Mouse (Mus musculus) intestine, embryonic 16.5 days (tissue): ENCODE data around the gene Efemp2. TPM values are rescaled to one million over a fixed set of nuclear protein-coding genes. Genes with fewer than 3 reads are reported as not detected.

Experiments used
- ATAC-seq: fragments of 200-750 bp; cut with Nextera tagmentation; 2 replicates; pipeline ENCODE4 v1.8.0; 2017; ENCODE audit warnings: moderate TSS enrichment, moderate library complexity
- H3K27ac ChIP-seq: fragments of 300-500 bp; sonication (generic); 2 replicates; pipeline ENCODE4 v1.5.1; 2014; ENCODE audit warnings: mild to moderate bottlenecking, low read length
- H3K27me3 ChIP-seq: fragments of 300-500 bp; sonication (generic); replicated peaks from 2 replicates; pipeline ENCODE4 v1.6.1; 2014; ENCODE audit warnings: low read length, control low read depth, mixed read lengths; ENCODE audit not compliant: control insufficient read depth, insufficient read depth
- H3K36me3 ChIP-seq: fragments of 300-500 bp; sonication (generic); 2 replicates; pipeline ENCODE4 v1.6.1; 2014; ENCODE audit warnings: low read length, control low read depth; ENCODE audit not compliant: control insufficient read depth, insufficient read depth
- H3K4me1 ChIP-seq: fragments of 300-500 bp; sonication (generic); 2 replicates; pipeline ENCODE4 v1.6.1; 2014; ENCODE audit warnings: low read length, control low read depth, mixed read lengths; ENCODE audit not compliant: control insufficient read depth, insufficient read depth
- H3K4me2 ChIP-seq: fragments of 300-500 bp; sonication (generic); 2 replicates; pipeline ENCODE4 v1.6.1; 2014; ENCODE audit warnings: low read depth, low read length, control low read depth
- H3K4me3 ChIP-seq: fragments of 300-500 bp; sonication (generic); 2 replicates; pipeline ENCODE4 v1.5.1; 2014; ENCODE audit warnings: mild to moderate bottlenecking, low read length
- H3K9ac ChIP-seq: fragments of 300-500 bp; sonication (generic); 2 replicates; pipeline ENCODE4 v1.6.1; 2014; ENCODE audit warnings: low read depth, low read length
- H3K9me3 ChIP-seq: fragments of 300-500 bp; sonication (generic); 2 replicates; pipeline ENCODE4 v1.6.1; 2016; ENCODE audit warnings: low read length, control low read depth; ENCODE audit not compliant: control insufficient read depth
- WGBS: fragments of 180-500 bp; shearing (Covaris S2); extraction: QIAGEN DNeasy Blood & Tissue Kit; methylation state at CpG from one replicate; pipeline ENCODE4 v1.1.7; 2014; 5-methylcytosine and 5-hydroxymethylcytosine counted together
- polyA plus RNA-seq: library from polyadenylated mRNA; unstranded; fragments of >200 nt; fragmentation: Nextera tagmentation; extraction: Ambion mirVana; gene quantifications from 2 replicates; pipeline ENCODE4 v1.2.1, GENCODE M21; 2015

Gene Efemp2
- polyA plus RNA-seq, 1 experiment from 2014 or later: 112 TPM

DNA sequence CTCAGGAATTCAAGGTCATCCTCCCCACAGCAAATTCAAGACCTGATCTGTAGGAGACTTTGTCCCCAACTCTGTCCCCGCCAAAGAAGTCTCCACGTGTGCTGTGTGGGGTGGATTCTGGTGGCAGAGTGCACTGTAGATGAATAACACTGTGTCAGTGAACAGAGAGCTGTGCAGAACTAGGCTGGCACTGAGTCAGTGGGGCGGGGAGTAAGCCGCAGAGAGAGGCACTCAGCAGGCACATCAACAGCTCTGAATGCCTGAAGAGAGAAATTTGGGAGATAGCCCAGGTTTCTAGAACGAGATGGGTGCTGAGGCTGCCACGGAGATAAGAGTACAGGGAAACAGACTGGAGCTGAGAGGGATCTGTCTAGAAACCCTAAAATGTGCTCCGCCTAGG lies 14.7 kb upstream of the Efemp2 start:
- no peak overlapping the region for H3K4me2 ChIP-seq
- H3K27me3 ChIP-seq: no peaks in the 10 kb centered on the region
- ATAC-seq: no peak
- H3K9ac ChIP-seq: no peak overlapping the region
- H3K4me3 ChIP-seq: no peak overlapping the region
- H3K4me1 ChIP-seq: peaks cover 30% of the 10 kb centered on the region
- 63% methylated on average over 7 of the region's 7 CpGs for WGBS
- no peaks in the 10 kb centered on the region for H3K9me3 ChIP-seq
- H3K36me3 ChIP-seq: peaks cover 3% of the 10 kb centered on the region; the same call in 1 of the 2 replicates
- no peak overlapping the region for H3K27ac ChIP-seq

DNA sequence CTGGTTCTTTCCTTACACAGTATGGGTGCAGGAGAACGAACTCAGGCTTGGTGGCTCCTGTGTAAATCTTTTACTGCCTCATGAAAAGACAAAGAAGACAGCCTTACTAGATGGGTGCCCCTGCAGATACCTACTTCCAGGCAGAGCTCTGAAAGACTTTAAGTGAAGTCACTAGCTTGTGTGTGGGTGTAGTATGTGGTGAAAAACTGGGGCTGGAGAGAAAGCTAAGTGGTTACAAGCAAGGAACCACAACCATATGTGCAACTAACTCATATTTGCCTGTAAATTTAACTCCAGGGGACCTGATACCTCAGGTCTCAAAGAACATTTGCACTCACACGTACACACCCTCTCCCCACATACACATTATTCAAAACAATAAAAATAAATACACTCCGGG lies 13.9 kb upstream of the Efemp2 start:
- H3K4me3 ChIP-seq: peak overlapping the region; percentile 74
- 29% methylated on average over 3 of the region's 3 CpGs for WGBS
- no peaks in the 10 kb centered on the region for H3K27me3 ChIP-seq
- peak overlapping the region; percentile 59; the same call in 1 of the 2 replicates for H3K27ac ChIP-seq
- ATAC-seq: no peak
- peaks cover 28% of the 10 kb centered on the region for H3K4me1 ChIP-seq
- H3K9ac ChIP-seq: peak overlapping the region; percentile 74
- H3K36me3 ChIP-seq: peaks cover 3% of the 10 kb centered on the region; the same call in 1 of the 2 replicates
- H3K4me2 ChIP-seq: peak overlapping the region; percentile 68
- H3K9me3 ChIP-seq: no peaks in the 10 kb centered on the region

DNA sequence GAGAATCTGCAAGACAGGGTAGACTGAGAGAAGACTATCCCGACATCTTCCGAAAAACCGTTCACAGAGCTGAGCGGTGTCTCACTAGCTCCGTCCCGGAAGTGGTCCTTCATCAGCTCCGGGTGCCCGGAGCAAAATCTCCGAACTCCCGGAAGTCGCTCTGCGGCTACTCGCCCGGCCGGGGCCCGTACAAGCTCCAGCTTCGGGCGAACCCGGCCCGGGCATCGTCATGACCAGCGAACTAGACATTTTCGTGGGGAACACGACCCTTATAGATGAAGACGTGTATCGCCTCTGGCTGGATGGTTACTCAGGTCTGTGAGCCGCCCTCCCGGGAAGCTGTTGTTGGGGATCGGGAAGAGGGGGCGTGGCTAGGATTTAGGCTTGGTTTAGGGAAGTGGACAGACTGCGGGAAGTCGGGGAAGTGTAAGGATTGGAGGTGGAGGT lies 13.3 kb upstream of the Efemp2 start, which contains the start of gene Fibp:
Gene Fibp (plus strand): TSS at position 151 of the 447 bp plus-strand sequence.
- Histone ChIP-seq H3K9me3 (no peaks in the 10 kb centered on the region), H3K4me2 (peak within 1 kb of the TSS; percentile 94), H3K4me3 (peak within 1 kb of the TSS; percentile 74), H3K4me1 (peaks cover 22% of the 10 kb centered on the region), H3K27ac (peak within 1 kb of the TSS; percentile 59), H3K36me3 (peaks cover 7% of the 10 kb centered on the region), H3K27me3 (no peaks in the 10 kb centered on the region), H3K9ac (peak within 1 kb of the TSS; percentile 74)
- WGBS: under 1% methylated on average over 32 of the region's 32 CpGs
- peak; percentile 69 for ATAC-seq

DNA sequence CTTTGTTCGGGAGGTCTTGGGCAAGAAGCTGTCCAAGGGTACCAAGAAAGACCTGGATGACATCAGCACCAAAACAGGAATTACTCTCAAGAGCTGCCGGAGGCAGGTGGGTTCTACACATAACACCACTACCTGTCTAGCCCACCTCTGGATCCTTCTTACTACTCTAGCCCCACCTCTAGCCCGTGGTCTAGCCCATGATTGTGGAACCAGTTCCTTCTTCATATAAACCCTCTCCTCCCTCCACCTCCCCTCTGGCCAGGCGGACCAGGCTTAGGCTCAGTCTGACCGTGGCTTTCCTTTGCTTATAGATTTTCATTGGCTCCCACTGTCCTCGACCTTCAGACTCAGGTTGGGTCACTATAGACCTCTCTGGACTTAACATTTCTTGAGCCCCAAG lies 12.3 kb upstream of the Efemp2 start:
- WGBS: 80% methylated on average over 6 of the region's 6 CpGs
- Histone ChIP-seq H3K4me2 (peak overlapping the region; percentile 94), H3K4me3 (peak overlapping the region; percentile 74), H3K27me3 (no peaks in the 10 kb centered on the region), H3K27ac (no peak overlapping the region), H3K9me3 (no peaks in the 10 kb centered on the region), H3K36me3 (peaks cover 13% of the 10 kb centered on the region), H3K9ac (peak overlapping the region; percentile 74), H3K4me1 (peaks cover 13% of the 10 kb centered on the region)
- no peak for ATAC-seq

DNA sequence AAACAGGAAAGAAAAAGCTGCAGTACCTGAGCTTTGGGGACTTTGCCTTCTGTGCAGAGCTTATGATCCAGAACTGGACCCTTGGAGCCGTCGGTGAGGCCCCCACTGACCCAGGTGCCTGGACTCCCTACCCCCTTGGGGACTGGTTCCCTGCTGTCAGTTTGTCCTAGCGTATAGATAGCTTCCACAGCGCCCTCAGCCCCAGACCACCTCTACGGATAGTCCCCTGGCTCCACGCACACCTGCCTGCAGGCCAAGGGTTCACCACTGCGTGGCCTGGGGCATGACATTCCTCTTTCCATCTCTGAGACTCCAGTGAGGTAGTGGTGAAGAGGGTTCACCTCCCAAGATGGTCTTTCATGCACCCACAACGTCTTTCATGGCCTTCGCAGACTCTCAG lies 10.5 kb upstream of the Efemp2 start:
- peaks cover 20% of the 10 kb centered on the region for H3K36me3 ChIP-seq

DNA sequence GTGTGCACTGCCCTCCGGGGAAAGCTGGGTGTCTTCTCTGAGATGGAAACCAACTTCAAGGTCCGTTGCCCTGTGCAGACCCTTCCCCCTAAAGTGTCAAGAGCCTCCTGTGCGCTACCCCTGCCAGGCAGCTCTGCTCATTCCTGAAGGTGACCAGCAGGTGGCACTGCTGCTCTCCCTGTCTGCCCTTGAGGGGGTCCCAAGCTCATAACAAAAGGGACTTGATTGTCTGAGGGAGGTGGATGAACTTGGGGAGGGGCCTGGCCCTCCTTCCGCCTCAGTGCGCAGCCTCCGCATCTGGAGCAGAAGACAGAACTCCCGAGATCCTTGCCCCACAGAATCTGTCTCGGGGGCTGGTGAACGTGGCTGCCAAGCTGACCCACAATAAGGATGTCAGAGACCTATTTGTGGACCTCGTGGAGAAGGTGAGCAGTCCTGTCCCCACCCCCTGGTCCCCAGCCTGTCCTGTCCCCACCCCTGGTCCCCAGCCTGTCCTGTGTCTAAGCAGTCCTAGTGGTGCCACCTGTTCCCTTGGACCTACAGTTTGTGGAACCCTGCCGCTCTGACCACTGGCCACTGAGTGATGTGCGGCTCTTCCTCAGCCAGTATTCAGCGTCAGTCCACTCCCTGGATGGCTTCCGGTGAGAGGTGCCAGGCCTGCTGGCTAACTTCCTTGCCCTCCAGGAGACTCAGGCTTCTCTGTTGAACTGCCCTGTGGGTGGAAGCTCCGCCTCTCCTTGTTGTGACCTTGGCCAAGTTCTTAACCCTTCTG lies 9.8 kb upstream of the Efemp2 start:
- Histone ChIP-seq H3K9me3 (no peaks in the 10 kb centered on the region), H3K27ac (no peak overlapping the region), H3K27me3 (no peaks in the 10 kb centered on the region), H3K4me3 (peak overlapping the region; percentile 24), H3K4me1 (peaks cover 10% of the 10 kb centered on the region), H3K36me3 (peaks cover 20% of the 10 kb centered on the region), H3K4me2 (peak overlapping the region; percentile 30), H3K9ac (peak overlapping the region; percentile 49)
- 37% methylated on average over 15 of the region's 15 CpGs for WGBS
- peak; percentile 5; the same call in 1 of the 2 replicates for ATAC-seq

More for the DNA sequence above, 10.5 kb upstream of the Efemp2 start:
- H3K9me3 ChIP-seq: no peaks in the 10 kb centered on the region
- H3K4me1 ChIP-seq: peaks cover 10% of the 10 kb centered on the region
- H3K4me2 ChIP-seq: no peak overlapping the region
- H3K27ac ChIP-seq: no peak overlapping the region
- no peak overlapping the region for H3K4me3 ChIP-seq
- 88% methylated on average over 9 of the region's 9 CpGs for WGBS
- no peaks in the 10 kb centered on the region for H3K27me3 ChIP-seq
- H3K9ac ChIP-seq: no peak overlapping the region
- no peak for ATAC-seq

DNA sequence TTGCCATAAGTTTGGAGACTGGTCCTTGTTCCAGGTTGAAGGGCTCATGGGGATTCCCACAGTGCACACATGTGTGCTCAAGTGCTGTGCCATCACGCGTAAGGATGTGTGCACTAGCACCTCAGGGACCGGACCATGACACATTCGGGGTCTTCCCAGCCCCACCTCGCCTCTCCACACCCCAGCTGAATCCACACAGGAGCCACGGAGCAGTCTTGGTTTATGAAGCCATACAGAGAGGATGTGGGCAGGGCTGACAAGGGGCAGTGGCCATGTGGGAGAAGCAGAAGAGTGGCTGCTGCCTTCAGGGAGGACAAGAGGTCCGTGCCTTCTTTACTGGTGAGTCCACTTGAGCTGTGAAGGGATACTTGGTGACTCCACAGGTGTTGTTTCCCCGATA lies 8.7 kb upstream of the Efemp2 start:
- Histone ChIP-seq H3K4me3 (no peak overlapping the region), H3K4me1 (peaks cover 8% of the 10 kb centered on the region), H3K27me3 (no peaks in the 10 kb centered on the region), H3K27ac (no peak overlapping the region), H3K9ac (no peak overlapping the region), H3K36me3 (peaks cover 20% of the 10 kb centered on the region), H3K9me3 (no peaks in the 10 kb centered on the region), H3K4me2 (no peak overlapping the region)
- ATAC-seq: no peak
- 95% methylated on average over 8 of the region's 8 CpGs for WGBS

DNA sequence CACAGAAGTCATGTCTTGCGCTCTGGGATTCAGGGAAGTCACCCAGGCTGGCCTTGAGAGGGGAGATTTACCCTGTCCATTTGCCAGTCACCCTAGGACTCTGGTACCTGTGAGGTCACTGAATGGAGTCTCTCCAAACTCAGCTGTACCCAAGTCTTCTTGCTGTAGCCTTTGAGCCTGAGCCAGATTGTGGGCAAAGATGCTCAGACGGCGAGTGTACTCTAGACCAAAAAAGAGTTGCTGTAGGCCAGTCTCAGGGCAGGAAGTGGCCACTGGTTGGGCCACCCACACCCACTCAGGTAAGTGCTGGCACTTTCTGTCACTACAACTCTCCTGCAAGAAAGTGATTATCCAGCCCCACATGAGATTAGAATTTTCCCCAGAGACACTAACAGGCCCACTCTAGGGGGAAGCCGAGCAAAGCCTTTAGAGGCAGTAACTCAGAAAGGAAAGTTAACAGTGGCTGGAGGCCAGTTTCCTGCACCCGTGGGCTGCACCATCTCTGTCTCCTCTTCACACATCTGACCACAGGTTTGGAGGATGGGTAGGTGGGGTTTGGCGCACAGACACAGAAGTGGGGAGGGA lies 6.7 kb upstream of the Efemp2 start:
- Histone ChIP-seq H3K4me1 (no peaks in the 10 kb centered on the region), H3K9ac (no peak overlapping the region), H3K9me3 (no peaks in the 10 kb centered on the region), H3K36me3 (peaks cover 18% of the 10 kb centered on the region), H3K4me2 (no peak overlapping the region), H3K27me3 (no peaks in the 10 kb centered on the region), H3K4me3 (no peak overlapping the region), H3K27ac (no peak overlapping the region)
- 89% methylated on average over 6 of the region's 6 CpGs for WGBS
- no peak for ATAC-seq

DNA sequence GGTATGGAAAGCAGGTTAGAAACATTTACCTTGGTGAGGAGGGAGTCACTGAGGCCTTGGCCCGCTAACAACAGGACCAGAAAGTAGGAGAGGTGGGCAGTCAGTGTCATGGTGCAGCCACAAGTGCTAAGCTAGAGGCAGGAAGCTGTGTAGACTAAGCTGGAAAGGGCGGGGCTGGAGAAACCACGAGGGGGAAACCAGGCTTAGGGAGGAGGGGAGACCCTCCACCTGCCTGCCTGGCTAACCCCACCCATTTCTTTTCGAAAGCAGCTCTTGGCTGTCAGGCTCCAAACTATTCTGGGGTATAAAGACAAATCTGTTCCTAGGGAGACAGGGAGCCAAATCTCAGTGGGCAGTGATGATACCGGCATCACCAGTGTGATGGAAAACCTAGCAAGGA lies 5.4 kb upstream of the Efemp2 start, which contains the start of gene Ctsw:
Gene Ctsw (minus strand): TSS at position 134 of the 400 bp plus-strand sequence.
- no peak for ATAC-seq
- Histone ChIP-seq H3K27ac (no peak within 1 kb of the TSS), H3K9me3 (no peaks in the 10 kb centered on the region), H3K4me3 (no peak within 1 kb of the TSS), H3K4me2 (no peak within 1 kb of the TSS), H3K27me3 (no peaks in the 10 kb centered on the region), H3K4me1 (no peaks in the 10 kb centered on the region), H3K36me3 (peaks cover 18% of the 10 kb centered on the region), H3K9ac (no peak within 1 kb of the TSS)
- WGBS: 52% methylated on average over 5 of the region's 5 CpGs
